Mouse (Mus musculus): ENCODE results near the gene Olfr679. TPM values are rescaled to one million over a fixed set of nuclear protein-coding genes. Genes with fewer than 3 reads are reported as not detected.

Gene Olfr679
- not detected for polyA plus RNA-seq (2017; shearing (Covaris generic))

DNA sequence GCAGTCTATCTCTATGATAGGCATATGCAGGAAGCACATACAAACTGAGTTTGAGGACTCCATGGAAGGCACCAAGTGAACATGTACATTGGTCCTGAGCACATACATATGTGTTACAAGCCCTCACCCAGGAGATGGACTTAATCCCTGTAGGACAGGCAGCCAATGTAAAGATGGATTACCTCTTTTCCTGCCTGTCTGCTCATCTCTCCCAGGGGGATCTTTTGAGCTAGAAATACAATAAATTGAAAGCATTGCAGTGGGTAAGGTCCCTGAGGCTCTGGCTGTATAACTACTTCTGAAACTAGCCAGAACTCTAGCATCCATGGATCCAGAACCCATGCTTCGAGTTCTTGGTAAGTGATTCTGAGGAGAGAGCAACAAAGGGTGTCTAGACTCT, at the start of gene Olfr679:
Gene Olfr679, plus strand, starts transcription at position 301 of the 400 bp plus-strand sequence.

DNA sequence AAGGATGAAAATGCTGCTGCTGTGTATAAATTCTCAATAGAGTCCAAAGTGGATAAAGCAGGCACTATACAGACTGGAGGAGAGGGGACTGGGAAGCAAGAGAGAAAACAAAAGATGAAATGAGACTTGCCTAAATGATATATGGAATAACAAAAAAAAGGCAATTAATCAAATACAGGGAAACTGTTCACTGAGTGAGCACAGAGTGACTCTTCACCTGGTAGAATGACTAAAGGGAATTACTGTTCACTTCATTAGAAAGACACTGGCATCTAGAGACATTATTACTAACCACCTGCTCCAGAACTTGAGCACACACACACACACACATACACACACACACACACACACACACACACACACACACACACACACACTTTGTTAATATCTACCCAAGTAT, 48.6 kb upstream of the Olfr679 start, which contains the start of gene Olfr676:
Gene Olfr676, plus strand, starts transcription at position 301 of the 400 bp plus-strand sequence.

DNA sequence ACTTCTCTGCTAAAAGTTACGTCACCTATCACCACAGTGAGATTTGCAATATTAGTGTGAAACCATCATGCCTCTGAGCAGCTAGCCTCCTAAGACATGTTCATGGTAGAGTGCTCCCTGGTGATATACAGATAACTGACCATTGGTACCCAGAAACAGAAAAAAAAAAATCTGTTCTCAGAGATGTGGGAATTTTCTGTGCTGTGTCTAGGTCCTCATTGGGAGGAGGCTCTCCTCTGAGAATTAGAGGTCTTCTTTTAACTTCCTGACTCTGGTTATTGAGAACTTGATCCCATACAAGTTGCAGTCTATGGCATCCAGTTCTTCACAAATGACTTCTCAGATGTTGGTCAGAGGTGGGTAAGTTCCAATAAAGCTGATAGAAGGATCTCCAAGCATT, 16.8 kb upstream of the Olfr679 start, which contains the start of gene Olfr678:
Gene Olfr678, plus strand, starts transcription at position 301 of the 400 bp plus-strand sequence.

DNA sequence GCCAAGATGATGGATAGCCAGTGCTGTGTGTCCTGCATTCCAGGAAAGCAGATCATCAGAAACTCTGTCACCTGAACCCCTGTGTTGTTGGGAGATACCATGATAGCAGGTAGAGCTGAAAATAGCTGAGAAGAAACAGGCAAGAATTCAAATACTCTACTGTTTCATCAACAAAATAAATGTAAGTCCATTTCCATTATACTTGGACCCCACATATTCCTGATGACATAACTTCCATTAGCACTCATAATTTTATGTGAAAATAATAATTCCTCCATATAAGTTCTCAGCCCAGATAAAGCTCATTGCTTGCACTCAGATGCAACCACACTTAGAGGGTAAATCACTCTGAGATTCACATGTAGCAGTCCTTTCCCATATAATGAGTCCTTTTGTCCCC, 11.7 kb downstream of the Olfr679 start, which contains the start of gene Olfr680-ps1:
Gene Olfr680-ps1, minus strand, starts transcription at position 101 of the 400 bp plus-strand sequence.

DNA sequence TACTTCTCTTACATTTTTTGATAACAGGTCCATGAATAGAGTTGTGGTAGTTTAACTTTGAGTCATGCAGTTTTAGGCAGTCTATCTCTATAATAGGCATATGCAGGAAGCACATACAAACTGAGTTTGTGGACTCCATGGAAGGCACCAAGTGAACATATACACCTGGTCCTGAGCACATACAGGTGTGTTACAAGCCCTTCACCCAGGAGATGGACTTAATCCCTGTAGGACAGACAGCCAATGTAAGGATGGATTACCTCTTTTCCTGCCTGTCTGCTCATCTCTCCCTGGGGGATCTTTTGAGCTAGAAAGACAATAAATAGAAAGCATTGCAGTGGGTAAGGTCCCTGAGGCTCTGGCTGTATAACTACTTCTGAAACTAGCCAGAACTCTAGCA, 35.5 kb downstream of the Olfr679 start, which contains the start of gene Olfr681:
Gene Olfr681, plus strand, starts transcription at position 301 of the 400 bp plus-strand sequence.

Other genes with a start within 250 kb of the Olfr679 start
- not detected for gene Usp17lb, start 238.6 kb upstream of the Olfr679 start, polyA plus RNA-seq (2017; shearing (Covaris generic))
- gene Usp17la, start 224.2 kb upstream of the Olfr679 start, polyA plus RNA-seq (2017; shearing (Covaris generic)) = not detected
- gene Olfr665, start 203.2 kb upstream of the Olfr679 start, polyA plus RNA-seq (2017; shearing (Covaris generic)) = not detected
- gene Olfr666, start 185.3 kb upstream of the Olfr679 start, polyA plus RNA-seq (2017; shearing (Covaris generic)) = not detected
- gene Olfr667, start 159.7 kb upstream of the Olfr679 start, polyA plus RNA-seq (2017; shearing (Covaris generic)) = not detected
- gene Olfr668, start 153.1 kb upstream of the Olfr679 start, polyA plus RNA-seq (2017; shearing (Covaris generic)) = not detected
- not detected for gene Olfr669, start 147.0 kb upstream of the Olfr679 start, polyA plus RNA-seq (2017; shearing (Covaris generic))
- not detected for gene Olfr670, start 118.6 kb upstream of the Olfr679 start, polyA plus RNA-seq (2017; shearing (Covaris generic))
- gene Olfr671, start 102.1 kb upstream of the Olfr679 start, polyA plus RNA-seq (2017; shearing (Covaris generic)) = 0.17 TPM
- not detected for gene Olfr672, start 79.2 kb upstream of the Olfr679 start, polyA plus RNA-seq (2017; shearing (Covaris generic))
- gene Olfr675, start 52.7 kb upstream of the Olfr679 start, polyA plus RNA-seq (2017; shearing (Covaris generic)) = not detected
- not detected for gene Olfr676, start 48.5 kb upstream of the Olfr679 start, polyA plus RNA-seq (2017; shearing (Covaris generic))
- gene Olfr677, start 29.8 kb upstream of the Olfr679 start, polyA plus RNA-seq (2017; shearing (Covaris generic)) = not detected
- gene Olfr678, start 16.7 kb upstream of the Olfr679 start, polyA plus RNA-seq (2017; shearing (Covaris generic)) = not detected
- not detected for gene Olfr680-ps1, start 11.6 kb downstream of the Olfr679 start, polyA plus RNA-seq (2017; shearing (Covaris generic))
- not detected for gene Olfr681, start 35.6 kb downstream of the Olfr679 start, polyA plus RNA-seq (2017; shearing (Covaris generic))
- gene Olfr683, start 65.8 kb downstream of the Olfr679 start, polyA plus RNA-seq (2017; shearing (Covaris generic)) = not detected
- not detected for gene Olfr684, start 82.4 kb downstream of the Olfr679 start, polyA plus RNA-seq (2017; shearing (Covaris generic))
- not detected for gene Olfr685, start 104.8 kb downstream of the Olfr679 start, polyA plus RNA-seq (2017; shearing (Covaris generic))
- gene Olfr686, start 126.3 kb downstream of the Olfr679 start, polyA plus RNA-seq (2017; shearing (Covaris generic)) = not detected
- not detected for gene Olfr688, start 206.9 kb downstream of the Olfr679 start, polyA plus RNA-seq (2017; shearing (Covaris generic))
- gene Olfr689, start 230.0 kb downstream of the Olfr679 start, polyA plus RNA-seq (2017; shearing (Covaris generic)) = 0.06 TPM